ENCODE assay signal across 7 mouse cellular contexts in the genomic region with DNA sequence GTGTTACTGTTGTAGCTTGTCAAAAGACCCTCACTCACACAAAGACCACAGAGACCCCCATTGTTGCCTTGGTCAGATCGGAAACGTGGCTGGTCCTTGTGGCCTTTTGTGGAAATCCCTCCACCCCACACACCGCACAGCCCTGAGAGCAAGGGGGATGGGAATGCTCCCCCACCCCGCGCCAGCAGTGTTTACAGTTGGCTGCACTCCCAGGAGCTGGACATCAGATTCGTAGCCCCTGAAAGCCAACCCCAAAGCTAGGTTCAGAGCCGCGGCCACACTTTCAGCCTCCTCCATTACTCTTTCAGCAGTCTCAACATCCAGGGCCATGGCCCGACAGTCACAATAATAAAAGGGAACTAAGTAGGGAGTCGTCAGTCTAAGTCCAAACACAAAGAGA. TPM values are rescaled to one million over a fixed set of nuclear protein-coding genes. Genes with fewer than 3 reads are reported as not detected.
DNase-seq lines count a peak whose midpoint lies in the region; ATAC-seq and TF ChIP-seq lines count a peak whose summit lies in the region.
"Not testable (repeated sequence)": the region's sequence is repeated elsewhere in the genome, so short reads cannot be mapped to it uniquely, and the experiment has no call there.

No protein-coding gene starts in this region.

- peak; percentile 57; the same call in 1 of the 2 replicates for ATAC-seq in kidney, embryonic 14.5 days (ENCODE audit: low FRiP score, low TSS enrichment)
- ATAC-seq in lung, embryonic 14.5 days (ENCODE audit: insufficient read depth): peak; percentile 83
- peak; percentile 80 for ATAC-seq in lung, embryonic 16.5 days (ENCODE audit: low read depth)

- H3K4me2 ChIP-seq in kidney, embryonic 14.5 days (replicated peaks; ENCODE audit: low read depth, low read length); lung, embryonic 14.5 days; lung, embryonic 16.5 days (ENCODE audit: low read depth, low read length): not testable (repeated sequence)

- not testable (repeated sequence) for TF ChIP-seq POLR2A in liver, adult 2 months (IDR thresholded peaks at IDR 0.05; ENCODE audit: extremely low read depth, insufficient read depth, low read length)

- H3K36me3 ChIP-seq in kidney, embryonic 14.5 days (ENCODE audit: control insufficient read depth, insufficient read depth, low read length); liver, adult 2 months (ENCODE audit: control insufficient read depth, insufficient read depth, low read length); lung, embryonic 14.5 days (ENCODE audit: insufficient read depth); lung, embryonic 16.5 days (ENCODE audit: control insufficient read depth, insufficient read depth, low read length): not testable (repeated sequence)

- H3K9me3 ChIP-seq in kidney, embryonic 14.5 days (ENCODE audit: control insufficient read depth, low read length); lung, embryonic 14.5 days (ENCODE audit: low read depth, low read length); lung, embryonic 16.5 days (ENCODE audit: control insufficient read depth, low read length): not testable (repeated sequence)

- H3K9ac ChIP-seq in kidney, embryonic 14.5 days (ENCODE audit: low read depth, low read length); lung, embryonic 14.5 days; lung, embryonic 16.5 days (ENCODE audit: low read length): not testable (repeated sequence)
- H3K9ac ChIP-seq in liver, adult 2 months (ENCODE audit: low read depth, low read length): peak overlapping the region; percentile 25; the same call in 1 of the 2 replicates

- H3K79me2 ChIP-seq in liver, adult 2 months (ENCODE audit: control insufficient read depth, insufficient read depth, low read length): not testable (repeated sequence)

- H3K4me3 ChIP-seq in kidney, embryonic 14.5 days (ENCODE audit: low read length); liver, adult 2 months (ENCODE audit: insufficient read depth, low read depth, low read length); lung, embryonic 14.5 days (ENCODE audit: low read depth, low read length); lung, embryonic 16.5 days (ENCODE audit: low read length): not testable (repeated sequence)

- not testable (repeated sequence) for H3K27ac ChIP-seq in kidney, embryonic 14.5 days (ENCODE audit: low read depth, low read length); liver, adult 2 months (replicated peaks; ENCODE audit: insufficient read depth, low read depth, low read length); lung, embryonic 14.5 days (ENCODE audit: low read depth); lung, embryonic 16.5 days (ENCODE audit: low read length)

- 42% methylated on average over 9 of the region's 10 CpGs for WGBS in kidney, embryonic 14.5 days
- 48% methylated on average over 10 of the region's 10 CpGs for WGBS in liver, adult 2 months
- WGBS in lung, embryonic 14.5 days: 33% methylated on average over 10 of the region's 10 CpGs
- 35% methylated on average over 9 of the region's 10 CpGs for WGBS in lung, embryonic 16.5 days

- DNase-seq in cerebellum, postnatal 10 days: peak; percentile 28 to 36
- not testable (repeated sequence) for DNase-seq in liver, adult 2 months (ENCODE audit: extremely low read depth, low read depth, low spot score)
- peak; percentile 76 for DNase-seq in lung, embryonic 14.5 days
- DNase-seq in ovary, adult 18-20 months (ENCODE audit: low spot score): peak; percentile 19
- DNase-seq in testis, postnatal 10 days (ENCODE audit: low spot score): peak; percentile 49

- TF ChIP-seq CTCF in liver, adult 2 months (IDR thresholded peaks at IDR 0.05; ENCODE audit: low read depth, low read length); lung, embryonic 14.5 days (IDR thresholded peaks at IDR 0.05; ENCODE audit: low read depth): not testable (repeated sequence)

- not testable (repeated sequence) for H3K4me1 ChIP-seq in kidney, embryonic 14.5 days (ENCODE audit: control insufficient read depth, insufficient read depth, low read length); liver, adult 2 months (ENCODE audit: control insufficient read depth, insufficient read depth, low read length); lung, embryonic 14.5 days (ENCODE audit: insufficient read depth); lung, embryonic 16.5 days (replicated peaks; ENCODE audit: control insufficient read depth, insufficient read depth, low read length)

- not testable (repeated sequence) for H3K27me3 ChIP-seq in kidney, embryonic 14.5 days (ENCODE audit: control insufficient read depth, insufficient read depth, low read length); liver, adult 2 months (ENCODE audit: control insufficient read depth, insufficient read depth, low read length); lung, embryonic 14.5 days (ENCODE audit: insufficient read depth, low read length); lung, embryonic 16.5 days (ENCODE audit: control insufficient read depth, insufficient read depth, low read depth, low read length)

RNA-seq across cellular contexts. Expression of a gene that starts 36.7 kb away (rescaled TPM):
- 26.4 and 31.4 TPM in 2 replicates for polyA plus RNA-seq in kidney, embryonic 14.5 days (2014; fragmentation: Nextera tagmentation; extraction: Ambion mirVana)
- total RNA-seq in liver, adult 2 months (2014; rRNA removed): 115 and 162 TPM in 2 replicates
- polyA plus RNA-seq in liver, adult 2 months (2012; rRNA removed): 61.4 and 133 TPM in 2 replicates
- polyA plus RNA-seq in lung, embryonic 14.5 days (2014; fragmentation: Nextera tagmentation; extraction: Ambion mirVana): 33.8 and 36.5 TPM in 2 replicates
- 40.5 and 43.1 TPM in 2 replicates for polyA plus RNA-seq in lung, embryonic 16.5 days (2015; fragmentation: Nextera tagmentation; extraction: Ambion mirVana)
